Mouse (Mus musculus) ES-E14 (cell line): ENCODE data around the gene Nrtn.

Source experiments
- HCFC1 ChIP-seq: IDR thresholded peaks from 2 replicates; pipeline ENCODE4 v1.6.1; 2012; ENCODE audit warnings: low read length, inconsistent platforms, borderline replicate concordance; ENCODE audit not compliant: insufficient read depth
- MAFK ChIP-seq: IDR thresholded peaks from 2 replicates; pipeline ENCODE4 v1.6.1; 2014; ENCODE audit warnings: mild to moderate bottlenecking, low read depth, low read length, inconsistent platforms; ENCODE audit not compliant: insufficient read depth
- ZC3H11A ChIP-seq: IDR thresholded peaks from 2 replicates; pipeline ENCODE4 v1.6.1; 2012; ENCODE audit warnings: low read depth, mild to moderate bottlenecking, inconsistent platforms, low read length, borderline replicate concordance
- ZNF384 ChIP-seq: IDR thresholded peaks from 2 replicates; pipeline ENCODE4 v1.6.1; 2012; ENCODE audit warnings: low read depth, low read length, inconsistent platforms

GRCm38 (mm10) chr17:56727659-56728058 lies 29.7 kb downstream of the Nrtn start:
- TF ChIP-seq HCFC1 = no peak
- TF ChIP-seq ZC3H11A = no peak
- TF ChIP-seq MAFK = no peak
- no peak for TF ChIP-seq ZNF384
